Mouse (Mus musculus): ENCODE results near the gene Scgb3a1. TPM values are rescaled to one million over a fixed set of nuclear protein-coding genes. Genes with fewer than 3 reads are reported as not detected.

Scgb3a1 gene
- polyA plus RNA-seq (2014; fragmentation: Nextera tagmentation; extraction: Ambion mirVana): not detected in 2 replicates

- DNase-seq (no peak), ATAC-seq (ENCODE audit: insufficient read depth) (no peak)
- Histone ChIP-seq H3K27ac (ENCODE audit: low read depth) (no peak within 1 kb of the TSS), H3K9me3 (ENCODE audit: low read depth, low read length) (no peaks in the 10 kb centered on the region), H3K4me1 (ENCODE audit: insufficient read depth) (no peaks in the 10 kb centered on the region), H3K9ac (no peak within 1 kb of the TSS), H3K36me3 (ENCODE audit: insufficient read depth) (peaks cover 1% of the 10 kb centered on the region; the same call in 1 of the 2 replicates), H3K4me3 (ENCODE audit: low read depth, low read length) (no peak within 1 kb of the TSS), H3K27me3 (ENCODE audit: insufficient read depth, low read length) (no peaks in the 10 kb centered on the region), H3K4me2 (no peak within 1 kb of the TSS)
- 83% methylated on average over 5 of the region's 5 CpGs for WGBS
- no peak for TF ChIP-seq CTCF (IDR thresholded peaks at IDR 0.05; ENCODE audit: low read depth)
These were observed at the start of gene Scgb3a1 for GRCm38 (mm10) chr11:49663310-49663709. Scgb3a1 (plus strand) TSS chr11:49663610.

DNA sequence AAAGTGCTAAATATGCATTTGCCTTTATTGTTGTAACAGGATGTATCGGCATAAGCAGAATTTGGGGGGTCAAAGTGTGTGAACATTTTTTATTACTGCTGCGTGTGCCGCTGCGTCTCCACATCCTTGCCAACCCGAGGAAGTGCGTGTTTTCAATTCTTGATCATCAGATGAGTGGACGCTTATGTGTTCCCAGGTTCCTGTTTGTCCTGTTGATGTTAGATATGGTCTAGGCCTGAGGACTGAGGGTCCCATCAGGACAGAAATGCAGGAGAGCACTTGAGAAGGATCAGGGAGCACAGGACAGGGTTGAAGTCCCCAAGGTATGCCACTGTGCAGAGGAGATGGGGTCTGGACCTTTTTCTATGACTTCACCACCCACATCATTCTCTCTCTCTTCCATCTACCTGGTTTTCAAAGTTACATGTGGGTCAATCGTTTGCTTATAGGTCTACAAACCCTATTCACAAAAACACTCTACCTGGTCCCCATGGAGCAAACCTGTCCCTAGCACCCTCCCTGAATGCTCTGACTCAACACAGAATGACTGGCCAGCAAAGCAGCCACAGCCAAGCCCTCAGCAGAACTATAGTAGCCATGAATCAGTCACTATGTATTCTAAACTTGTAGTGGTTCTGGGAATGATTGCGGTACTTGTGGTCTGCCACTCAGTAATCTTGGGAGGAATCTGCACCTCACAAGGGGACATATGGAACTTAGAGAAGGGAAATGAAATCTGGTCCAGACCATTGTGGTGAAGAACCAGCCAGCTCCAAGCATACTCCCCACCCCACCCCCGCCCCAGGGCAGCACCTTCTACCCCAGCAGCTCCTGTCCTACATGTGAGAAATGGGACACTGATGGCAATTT lies 47.3 kb upstream of the Scgb3a1 start:
- no peak for DNase-seq

DNA sequence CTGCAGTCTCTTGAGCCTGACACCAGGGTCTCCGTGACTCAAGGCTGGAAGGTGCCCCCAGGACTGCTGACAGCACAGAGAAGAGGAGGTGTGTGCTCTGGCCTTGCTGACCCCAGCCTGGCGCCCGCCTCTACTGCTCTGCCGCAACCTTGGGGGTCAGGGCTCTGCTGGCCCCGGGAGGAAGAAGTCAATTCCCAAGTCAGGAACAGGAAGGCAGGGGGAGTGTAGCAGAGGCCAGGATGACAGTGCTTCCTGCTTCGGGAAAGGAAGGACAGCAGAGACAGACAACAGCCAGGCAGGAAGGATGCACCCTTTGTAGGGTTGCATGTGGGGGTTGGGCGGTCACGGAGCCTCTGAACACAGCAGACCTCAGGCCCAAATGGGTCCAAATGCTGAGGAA lies 44.9 kb upstream of the Scgb3a1 start:
- H3K27ac ChIP-seq (ENCODE audit: low read depth): no peak overlapping the region
- H3K36me3 ChIP-seq (ENCODE audit: insufficient read depth): no peaks in the 10 kb centered on the region
- DNase-seq (no peak), ATAC-seq (ENCODE audit: insufficient read depth) (no peak)
- no peaks in the 10 kb centered on the region for H3K4me1 ChIP-seq (ENCODE audit: insufficient read depth)
- no peak overlapping the region for H3K9ac ChIP-seq
- H3K9me3 ChIP-seq (ENCODE audit: low read depth, low read length): no peaks in the 10 kb centered on the region
- no peak overlapping the region for H3K4me3 ChIP-seq (ENCODE audit: low read depth, low read length)
- TF ChIP-seq CTCF (IDR thresholded peaks at IDR 0.05; ENCODE audit: low read depth): no peak
- H3K27me3 ChIP-seq (ENCODE audit: insufficient read depth, low read length): no peaks in the 10 kb centered on the region
- H3K4me2 ChIP-seq: no peak overlapping the region
- 63% methylated on average over 8 of the region's 8 CpGs for WGBS

More for the DNA sequence above, 47.3 kb upstream of the Scgb3a1 start:
- H3K9ac ChIP-seq: no peak overlapping the region
- H3K4me2 ChIP-seq: no peak overlapping the region
- no peaks in the 10 kb centered on the region for H3K4me1 ChIP-seq (ENCODE audit: insufficient read depth)
- H3K27me3 ChIP-seq (ENCODE audit: insufficient read depth, low read length): 0 out of 2 replicates have a peak, but pooled peaks cover 4% of the 10 kb centered on the region
- no peaks in the 10 kb centered on the region for H3K9me3 ChIP-seq (ENCODE audit: low read depth, low read length)
- H3K4me3 ChIP-seq (ENCODE audit: low read depth, low read length): no peak overlapping the region
- no peak for ATAC-seq (ENCODE audit: insufficient read depth)
- no peak for TF ChIP-seq CTCF (IDR thresholded peaks at IDR 0.05; ENCODE audit: low read depth)
- H3K36me3 ChIP-seq (ENCODE audit: insufficient read depth): no peaks in the 10 kb centered on the region
- no peak overlapping the region for H3K27ac ChIP-seq (ENCODE audit: low read depth)
- WGBS: 82% methylated on average over 10 of the region's 10 CpGs

DNA sequence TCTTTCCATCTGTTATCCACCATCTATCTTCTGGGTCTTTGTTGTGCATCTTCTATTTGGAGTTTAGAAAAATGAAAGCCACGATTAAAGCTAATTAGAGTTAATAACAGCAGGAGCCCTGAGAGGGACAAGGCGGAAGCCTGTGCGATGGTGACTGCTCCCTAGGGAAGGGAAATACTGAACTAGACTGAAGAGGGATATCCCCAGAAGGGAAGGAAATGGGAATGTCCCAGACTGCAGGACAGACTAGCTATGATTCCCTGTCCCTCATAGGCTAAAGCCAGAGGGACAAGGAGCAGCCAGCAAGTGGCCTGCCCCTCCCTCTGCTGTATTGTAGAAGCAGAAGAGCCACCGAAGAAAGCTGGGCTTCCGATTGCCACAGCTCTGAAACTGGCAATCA lies 41.5 kb upstream of the Scgb3a1 start:
- Histone ChIP-seq H3K36me3 (ENCODE audit: insufficient read depth) (no peaks in the 10 kb centered on the region), H3K4me3 (ENCODE audit: low read depth, low read length) (no peak overlapping the region), H3K9ac (no peak overlapping the region), H3K27ac (ENCODE audit: low read depth) (no peak overlapping the region), H3K9me3 (ENCODE audit: low read depth, low read length) (no peaks in the 10 kb centered on the region), H3K4me2 (no peak overlapping the region), H3K4me1 (ENCODE audit: insufficient read depth) (no peaks in the 10 kb centered on the region), H3K27me3 (ENCODE audit: insufficient read depth, low read length) (no peaks in the 10 kb centered on the region)
- 88% methylated on average over 5 of the region's 5 CpGs for WGBS
- TF ChIP-seq CTCF (IDR thresholded peaks at IDR 0.05; ENCODE audit: low read depth): no peak
- no peak for ATAC-seq (ENCODE audit: insufficient read depth)
- DNase-seq: no peak

DNA sequence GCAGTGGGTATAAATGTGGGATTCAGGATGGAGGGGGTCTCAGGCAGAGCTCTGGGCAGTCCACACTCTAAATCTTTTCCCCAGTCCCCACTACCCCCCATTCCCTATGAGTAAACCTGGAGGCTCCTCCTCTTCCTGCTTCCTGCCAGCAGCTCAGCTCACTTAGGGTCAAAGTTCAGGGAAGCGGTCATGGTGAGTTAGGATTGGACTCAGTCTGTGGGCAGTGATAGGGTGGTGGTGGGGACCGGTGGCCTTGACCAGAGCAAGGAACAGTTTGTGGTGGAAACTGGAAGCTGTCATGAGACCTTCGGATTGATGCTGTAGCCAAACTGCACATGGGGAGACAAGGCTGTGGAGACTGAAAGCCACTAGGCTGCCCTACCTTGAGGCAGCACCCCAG lies 39.3 kb upstream of the Scgb3a1 start:
- 77% methylated on average over 3 of the region's 3 CpGs for WGBS
- Histone ChIP-seq H3K4me3 (ENCODE audit: low read depth, low read length) (no peak overlapping the region), H3K4me1 (ENCODE audit: insufficient read depth) (no peaks in the 10 kb centered on the region), H3K27ac (ENCODE audit: low read depth) (no peak overlapping the region), H3K9me3 (ENCODE audit: low read depth, low read length) (no peaks in the 10 kb centered on the region), H3K4me2 (no peak overlapping the region), H3K27me3 (ENCODE audit: insufficient read depth, low read length) (no peaks in the 10 kb centered on the region), H3K36me3 (ENCODE audit: insufficient read depth) (no peaks in the 10 kb centered on the region), H3K9ac (no peak overlapping the region)
- no peak for ATAC-seq (ENCODE audit: insufficient read depth)
- no peak for TF ChIP-seq CTCF (IDR thresholded peaks at IDR 0.05; ENCODE audit: low read depth)
- DNase-seq: no peak

DNA sequence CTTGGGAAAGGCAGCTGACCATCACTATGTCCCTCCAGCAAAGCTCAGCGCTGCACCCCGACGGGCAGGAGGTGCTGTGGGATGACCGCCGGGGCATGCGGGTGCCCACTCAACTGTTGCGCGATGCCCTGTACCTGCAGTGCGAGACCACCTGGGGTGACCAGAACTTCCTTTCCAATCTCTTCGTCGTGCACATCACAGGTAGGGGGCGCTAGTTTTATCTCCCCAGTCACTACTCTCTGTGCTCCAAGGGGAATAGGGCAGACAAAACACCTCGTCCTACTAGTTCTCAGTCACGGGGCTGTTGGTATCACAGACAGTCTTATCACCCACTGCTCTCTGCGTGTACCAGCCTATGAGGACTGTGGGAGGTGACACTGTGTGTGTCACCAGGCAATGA lies 37.5 kb upstream of the Scgb3a1 start:
- 64% methylated on average over 15 of the region's 15 CpGs for WGBS
- no peaks in the 10 kb centered on the region for H3K36me3 ChIP-seq (ENCODE audit: insufficient read depth)
- DNase-seq: no peak
- H3K9ac ChIP-seq: no peak overlapping the region
- TF ChIP-seq CTCF (IDR thresholded peaks at IDR 0.05; ENCODE audit: low read depth): 0 out of 2 replicates have a peak, but pooled peaks have one; percentile 15
- H3K27me3 ChIP-seq (ENCODE audit: insufficient read depth, low read length): no peaks in the 10 kb centered on the region
- ATAC-seq (ENCODE audit: insufficient read depth): no peak
- no peak overlapping the region for H3K27ac ChIP-seq (ENCODE audit: low read depth)
- H3K4me2 ChIP-seq: no peak overlapping the region
- H3K9me3 ChIP-seq (ENCODE audit: low read depth, low read length): no peaks in the 10 kb centered on the region
- H3K4me3 ChIP-seq (ENCODE audit: low read depth, low read length): no peak overlapping the region
- no peaks in the 10 kb centered on the region for H3K4me1 ChIP-seq (ENCODE audit: insufficient read depth)

DNA sequence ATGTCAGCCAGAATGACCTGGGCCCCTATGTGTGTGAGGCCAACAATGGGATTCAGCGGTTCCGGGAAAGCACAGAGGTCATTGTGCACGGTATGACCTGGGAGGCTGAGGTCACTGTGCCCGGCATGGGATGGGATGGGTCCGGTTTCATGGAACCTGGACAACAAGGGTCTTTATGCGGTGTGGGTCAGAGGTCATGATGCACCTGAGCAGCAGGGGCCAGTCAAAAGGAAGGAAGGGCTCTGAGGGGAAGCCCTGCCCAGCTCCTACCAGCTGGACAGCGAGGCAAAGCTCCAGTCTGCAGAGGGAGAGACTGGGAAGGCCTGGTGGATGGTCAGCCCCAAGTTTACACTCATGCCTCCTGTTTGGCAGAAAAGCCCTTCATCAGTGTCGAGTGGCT lies 36.7 kb upstream of the Scgb3a1 start:
- WGBS: 61% methylated on average over 8 of the region's 8 CpGs
- Histone ChIP-seq H3K4me2 (no peak overlapping the region), H3K36me3 (ENCODE audit: insufficient read depth) (no peaks in the 10 kb centered on the region), H3K9me3 (ENCODE audit: low read depth, low read length) (no peaks in the 10 kb centered on the region), H3K27ac (ENCODE audit: low read depth) (no peak overlapping the region), H3K4me1 (ENCODE audit: insufficient read depth) (no peaks in the 10 kb centered on the region), H3K27me3 (ENCODE audit: insufficient read depth, low read length) (no peaks in the 10 kb centered on the region), H3K4me3 (ENCODE audit: low read depth, low read length) (no peak overlapping the region), H3K9ac (no peak overlapping the region)
- ATAC-seq (ENCODE audit: insufficient read depth) (no peak), DNase-seq (no peak)
- TF ChIP-seq CTCF (IDR thresholded peaks at IDR 0.05; ENCODE audit: low read depth): no peak
